Mouse (Mus musculus): Measurements from ENCODE around the gene Ddah1.
"Not testable (repeated sequence)": the region's sequence is repeated elsewhere in the genome, so short reads cannot be mapped to it uniquely, and the experiment has no call there.

Ddah1 gene

GRCm38 (mm10) chr3:145874126-145874525 lies 115.7 kb downstream of the Ddah1 start:
- DNase-seq: no peak

GRCm38 (mm10) chr3:145876120-145876519 lies 117.6 kb downstream of the Ddah1 start:
- DNase-seq: no peak

- not testable (repeated sequence) for DNase-seq
Observed at GRCm38 (mm10) chr3:145878867-145879266, 120.4 kb downstream of the Ddah1 start.

GRCm38 (mm10) chr3:145880335-145880734 lies 121.9 kb downstream of the Ddah1 start:
- no peak for DNase-seq

- DNase-seq: no peak
Observed at GRCm38 (mm10) chr3:145882076-145882874, 123.8 kb downstream of the Ddah1 start.

- DNase-seq: peak; percentile 86
Observed at GRCm38 (mm10) chr3:145883233-145883632, 124.8 kb downstream of the Ddah1 start.

- no peak for DNase-seq
Observed at GRCm38 (mm10) chr3:145885376-145885775, 126.9 kb downstream of the Ddah1 start.

- no peak for DNase-seq
Observed at GRCm38 (mm10) chr3:145885851-145886464, 127.5 kb downstream of the Ddah1 start.

GRCm38 (mm10) chr3:145887430-145887971 lies 129.0 kb downstream of the Ddah1 start:
- no peak for DNase-seq

GRCm38 (mm10) chr3:145890346-145891132 lies 132.1 kb downstream of the Ddah1 start:
- DNase-seq: no peak

- no peak for DNase-seq
Observed at GRCm38 (mm10) chr3:145892451-145892850, 134.0 kb downstream of the Ddah1 start.

GRCm38 (mm10) chr3:145894131-145894530 lies 135.7 kb downstream of the Ddah1 start:
- no peak for DNase-seq

- DNase-seq: no peak
Observed at GRCm38 (mm10) chr3:145897749-145898148, 139.3 kb downstream of the Ddah1 start.

- DNase-seq: no peak
Observed at GRCm38 (mm10) chr3:145899832-145900231, 141.4 kb downstream of the Ddah1 start.

- no peak for DNase-seq
Observed at GRCm38 (mm10) chr3:145903530-145903929, 145.1 kb downstream of the Ddah1 start.

- DNase-seq: peak; percentile 84
Observed at GRCm38 (mm10) chr3:145904850-145905776, 146.6 kb downstream of the Ddah1 start.

GRCm38 (mm10) chr3:145906582-145906981 lies 148.1 kb downstream of the Ddah1 start:
- no peak for DNase-seq

GRCm38 (mm10) chr3:145912512-145912911 lies 154.0 kb downstream of the Ddah1 start:
- no peak for DNase-seq

GRCm38 (mm10) chr3:145913263-145913662 lies 154.8 kb downstream of the Ddah1 start:
- DNase-seq: no peak

GRCm38 (mm10) chr3:145913942-145914341 lies 155.5 kb downstream of the Ddah1 start:
- DNase-seq: not testable (repeated sequence)

- DNase-seq: no peak
Observed at GRCm38 (mm10) chr3:145916374-145916773, 157.9 kb downstream of the Ddah1 start.

- no peak for DNase-seq
Observed at GRCm38 (mm10) chr3:145916826-145917225, 158.4 kb downstream of the Ddah1 start.

All from retina, postnatal 1 day (tissue).